Comparison of ENCODE assay signal across 9 mouse cellular contexts in the genomic region with DNA sequence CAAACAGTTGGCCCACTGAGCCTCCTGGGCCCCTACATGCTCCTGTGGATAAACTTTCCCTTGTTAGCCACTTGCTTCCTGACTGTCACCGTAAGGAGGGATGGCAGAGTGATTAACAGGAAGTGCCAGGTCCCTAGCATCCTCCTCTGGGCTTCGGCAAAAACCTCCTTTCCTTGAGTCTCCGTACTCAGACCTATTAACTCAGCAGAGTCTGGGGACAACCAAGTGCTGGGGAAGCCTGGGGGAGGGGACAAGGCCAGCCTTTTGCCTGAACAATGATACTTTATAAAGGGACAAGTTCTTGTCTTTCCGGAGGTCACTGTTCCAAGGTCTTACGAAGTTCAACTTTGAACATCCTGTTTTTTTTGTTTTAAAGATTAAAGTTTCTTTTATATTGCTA. TPM values are rescaled to one million over a fixed set of nuclear protein-coding genes. Genes with fewer than 3 reads are reported as not detected.
DNase-seq lines count a peak whose midpoint lies in the region; ATAC-seq and TF ChIP-seq lines count a peak whose summit lies in the region.
"Had no signal": no experiment of that assay in that cellular context is flagged by ENCODE, and none has a peak within 500 bp of the region (broad histone marks: within the 10 kb centered on the region; RNA-seq: fewer than 3 reads in every experiment).

No protein-coding gene starts in this region.

- H3K9me3 ChIP-seq in heart, embryonic 10.5 days, result no peaks in the 10 kb centered on the region
- H3K9me3 ChIP-seq in megakaryocyte, embryonic 14.5 days, result peaks cover 5% of the 10 kb centered on the region; the same call in 1 of the 2 replicates
- no peaks in the 10 kb centered on the region for H3K9me3 ChIP-seq in liver, embryonic 16.5 days (replicated peaks; ENCODE audit: control insufficient read depth, low read length)
- no peaks in the 10 kb centered on the region for H3K9me3 ChIP-seq in stomach, postnatal 0 days (ENCODE audit: control insufficient read depth, low read length)

- no peak for TF ChIP-seq CTCF in stomach, postnatal 0 days (IDR thresholded peaks at IDR 0.05; ENCODE audit: low read depth)

- H3K27me3 ChIP-seq in heart, embryonic 10.5 days (ENCODE audit: insufficient read depth, poor library complexity, severe bottlenecking), result no peaks in the 10 kb centered on the region
- H3K27me3 ChIP-seq in megakaryocyte, embryonic 14.5 days (replicated peaks), result no peaks in the 10 kb centered on the region
- no peaks in the 10 kb centered on the region for H3K27me3 ChIP-seq in liver, embryonic 16.5 days (ENCODE audit: control insufficient read depth, insufficient read depth, low read depth, low read length)
- H3K27me3 ChIP-seq in stomach, postnatal 0 days (ENCODE audit: control insufficient read depth, insufficient read depth, low read length), result no peaks in the 10 kb centered on the region

- DNase-seq in heart, embryonic 10.5 days (ENCODE audit: low spot score), result no peak
- no peak for DNase-seq in heart, adult 9 months (ENCODE audit: low spot score in 2 of 2)
- DNase-seq in forelimb bud, embryonic 11.5 days (ENCODE audit: low read depth, low spot score), result peak; percentile 17
- no peak for DNase-seq in stomach, postnatal 0 days (ENCODE audit: low spot score)
- DNase-seq: gastrocnemius, postnatal 10 days had no signal

- H3K9ac ChIP-seq in liver, embryonic 16.5 days (ENCODE audit: low read depth, low read length), result no peak overlapping the region
- H3K9ac ChIP-seq in stomach, postnatal 0 days (ENCODE audit: low read length), result no peak overlapping the region

- 19% methylated on average over 5 of the region's 5 CpGs for WGBS in heart, embryonic 10.5 days
- 21% methylated on average over 5 of the region's 5 CpGs for WGBS in liver, embryonic 16.5 days (ENCODE audit: insufficient replicate concordance)
- WGBS in stomach, postnatal 0 days, result 39% methylated on average over 5 of the region's 5 CpGs

- H3K4me2 ChIP-seq in liver, embryonic 16.5 days (ENCODE audit: low read depth, low read length), result no peak overlapping the region
- no peak overlapping the region for H3K4me2 ChIP-seq in stomach, postnatal 0 days (replicated peaks; ENCODE audit: low read depth)

- peak overlapping the region; percentile 50 for H3K27ac ChIP-seq in heart, embryonic 10.5 days
- peak overlapping the region; percentile 7 for H3K27ac ChIP-seq in liver, embryonic 16.5 days (ENCODE audit: low read length)
- no peak overlapping the region for H3K27ac ChIP-seq in stomach, postnatal 0 days (replicated peaks)

- TF ChIP-seq EP300 in stomach, postnatal 0 days (optimal IDR thresholded peaks at IDR 0.05), result no peak

- H3K36me3 ChIP-seq in heart, embryonic 10.5 days, result peaks cover 26% of the 10 kb centered on the region
- peaks cover 86% of the 10 kb centered on the region for H3K36me3 ChIP-seq in megakaryocyte, embryonic 14.5 days (replicated peaks; ENCODE audit: low read length)
- peaks cover 5% of the 10 kb centered on the region; the same call in 1 of the 2 replicates for H3K36me3 ChIP-seq in liver, embryonic 16.5 days (ENCODE audit: control insufficient read depth, insufficient read depth)
- peaks cover 10% of the 10 kb centered on the region; the same call in 1 of the 2 replicates for H3K36me3 ChIP-seq in stomach, postnatal 0 days (ENCODE audit: control insufficient read depth, insufficient read depth, low read length)

- no peak overlapping the region for H3K4me3 ChIP-seq in heart, embryonic 10.5 days
- peak overlapping the region; percentile 54 for H3K4me3 ChIP-seq in megakaryocyte, embryonic 14.5 days (replicated peaks)
- H3K4me3 ChIP-seq in liver, embryonic 16.5 days (ENCODE audit: low read depth, low read length), result no peak overlapping the region
- no peak overlapping the region for H3K4me3 ChIP-seq in stomach, postnatal 0 days (ENCODE audit: low read depth, low read length)

- no peak for ATAC-seq in megakaryocyte, adult 5-6 weeks (ENCODE audit: poor library complexity, severe bottlenecking)
- ATAC-seq in liver, embryonic 16.5 days (ENCODE audit: low read depth), result peak; percentile 39; the same call in 1 of the 2 replicates
- ATAC-seq in stomach, postnatal 0 days (ENCODE audit: low FRiP score, low TSS enrichment), result no peak
- no peak for ATAC-seq in activated CD4-positive, CD25-positive, alpha-beta regulatory T cell, adult 4 months

- H3K4me1 ChIP-seq in heart, embryonic 10.5 days, result peaks cover 48% of the 10 kb centered on the region
- peaks cover 94% of the 10 kb centered on the region for H3K4me1 ChIP-seq in megakaryocyte, embryonic 14.5 days
- peaks cover 22% of the 10 kb centered on the region for H3K4me1 ChIP-seq in liver, embryonic 16.5 days (ENCODE audit: control insufficient read depth, low read depth, low read length)
- H3K4me1 ChIP-seq in stomach, postnatal 0 days (replicated peaks; ENCODE audit: control insufficient read depth, insufficient read depth), result no peaks in the 10 kb centered on the region

RNA-seq across cellular contexts. Expression of gene Fnbp1, which starts 54.7 kb away (rescaled TPM):
- polyA plus RNA-seq in heart, embryonic 10.5 days (2016; fragmentation: Nextera tagmentation; extraction: Ambion mirVana), result 17.7 and 21.6 TPM in 2 replicates
- 44.7 and 52.5 TPM in 2 replicates for polyA plus RNA-seq in megakaryocyte, embryonic 14.5 days (2012; ENCODE audit: insufficient read depth, low replicate concordance)
- total RNA-seq in megakaryocyte, adult 5-6 weeks (2015), result 62.0 and 64.1 TPM in 2 replicates
- 39.0 and 48.7 TPM in 2 replicates for total RNA-seq in megakaryocyte, adult 5-6 weeks (2017)
- 5.2 and 5.9 TPM in 2 replicates for polyA plus RNA-seq in liver, embryonic 16.5 days (2015; fragmentation: Nextera tagmentation; extraction: Ambion mirVana)
- 15.7 and 16.3 TPM in 2 replicates for polyA plus RNA-seq in stomach, postnatal 0 days (2015; fragmentation: Nextera tagmentation; extraction: Ambion mirVana)
- 100 to 1,000 TPM in 1 of 2 experiments, 10 to 100 TPM in 1; 99.6 to 101 TPM for polyA plus RNA-seq in activated CD4-positive, CD25-positive, alpha-beta regulatory T cell, adult 4 months (2017; shearing (Covaris generic))
